Mouse (Mus musculus) embryo, embryonic 10 days (tissue): ENCODE results near the gene Rapgef4.

Experiments
- DNase-seq: peaks from one replicate; pipeline ENCODE4 v3.0.0-alpha.2; 2015; ENCODE audit warnings: low spot score

Rapgef4 gene

GRCm38 (mm10) chr2:72179600-72180301, 198.7 kb downstream of the Rapgef4 start:
- DNase-seq = no peak

GRCm38 (mm10) chr2:72181443-72181842, 200.4 kb downstream of the Rapgef4 start:
- no peak for DNase-seq

- no peak for DNase-seq
These were observed 202.7 kb downstream of the Rapgef4 start for GRCm38 (mm10) chr2:72183751-72184150.

- peak; percentile 35 for DNase-seq
These were observed 215.3 kb downstream of the Rapgef4 start for GRCm38 (mm10) chr2:72196190-72196965.

GRCm38 (mm10) chr2:72197026-72197425, 216.0 kb downstream of the Rapgef4 start:
- DNase-seq = peak; percentile 64

- DNase-seq = no peak
These were observed 218.4 kb downstream of the Rapgef4 start for GRCm38 (mm10) chr2:72199451-72199850.

GRCm38 (mm10) chr2:72201506-72201905, 220.5 kb downstream of the Rapgef4 start:
- no peak for DNase-seq

GRCm38 (mm10) chr2:72202252-72202651, 221.2 kb downstream of the Rapgef4 start:
- no peak for DNase-seq

- peak; percentile 90 for DNase-seq
These were observed 222.6 kb downstream of the Rapgef4 start for GRCm38 (mm10) chr2:72203609-72204008.

GRCm38 (mm10) chr2:72205869-72206268, 224.8 kb downstream of the Rapgef4 start:
- DNase-seq = no peak

GRCm38 (mm10) chr2:72206530-72207248, 225.6 kb downstream of the Rapgef4 start:
- no peak for DNase-seq

GRCm38 (mm10) chr2:72217336-72217735, 236.3 kb downstream of the Rapgef4 start:
- DNase-seq = no peak

- peak; percentile 57 for DNase-seq
These were observed 238.9 kb downstream of the Rapgef4 start for GRCm38 (mm10) chr2:72219921-72220320.

- DNase-seq = no peak
These were observed 240.2 kb downstream of the Rapgef4 start for GRCm38 (mm10) chr2:72221283-72221682.

- peak; percentile 35 for DNase-seq
These were observed 240.7 kb downstream of the Rapgef4 start for GRCm38 (mm10) chr2:72221706-72222105.

- DNase-seq = no peak
These were observed 241.2 kb downstream of the Rapgef4 start for GRCm38 (mm10) chr2:72222276-72222675.

GRCm38 (mm10) chr2:72222736-72223455, 241.9 kb downstream of the Rapgef4 start:
- DNase-seq = no peak

- no peak for DNase-seq
These were observed 242.4 kb downstream of the Rapgef4 start for GRCm38 (mm10) chr2:72223479-72223878.

- no peak for DNase-seq
These were observed 245.0 kb downstream of the Rapgef4 start for GRCm38 (mm10) chr2:72226006-72226405.

GRCm38 (mm10) chr2:72227416-72227815, 246.4 kb downstream of the Rapgef4 start:
- no peak for DNase-seq

- no peak for DNase-seq
These were observed 247.8 kb downstream of the Rapgef4 start for GRCm38 (mm10) chr2:72228881-72229280.

GRCm38 (mm10) chr2:72230545-72230944, 249.5 kb downstream of the Rapgef4 start:
- no peak for DNase-seq
